Mouse (Mus musculus) spleen, adult 2 months (tissue): Measurements from ENCODE around the gene Gng8.

ENCODE experiments used
- CTCF ChIP-seq: fragments of 200-500 bp; IDR thresholded peaks from 2 replicates; pipeline ENCODE4 v1.5.1; 2011; ENCODE audit warnings: mild to moderate bottlenecking, inconsistent platforms; ENCODE audit not compliant: insufficient read depth, insufficient read length, insufficient replicate concordance; ENCODE audit errors: extremely low read depth
- POLR2A ChIP-seq: fragments of 200-500 bp; IDR thresholded peaks from 2 replicates; pipeline ENCODE4 v1.6.1; 2011; ENCODE audit warnings: low read depth, low read length, inconsistent platforms

DNA sequence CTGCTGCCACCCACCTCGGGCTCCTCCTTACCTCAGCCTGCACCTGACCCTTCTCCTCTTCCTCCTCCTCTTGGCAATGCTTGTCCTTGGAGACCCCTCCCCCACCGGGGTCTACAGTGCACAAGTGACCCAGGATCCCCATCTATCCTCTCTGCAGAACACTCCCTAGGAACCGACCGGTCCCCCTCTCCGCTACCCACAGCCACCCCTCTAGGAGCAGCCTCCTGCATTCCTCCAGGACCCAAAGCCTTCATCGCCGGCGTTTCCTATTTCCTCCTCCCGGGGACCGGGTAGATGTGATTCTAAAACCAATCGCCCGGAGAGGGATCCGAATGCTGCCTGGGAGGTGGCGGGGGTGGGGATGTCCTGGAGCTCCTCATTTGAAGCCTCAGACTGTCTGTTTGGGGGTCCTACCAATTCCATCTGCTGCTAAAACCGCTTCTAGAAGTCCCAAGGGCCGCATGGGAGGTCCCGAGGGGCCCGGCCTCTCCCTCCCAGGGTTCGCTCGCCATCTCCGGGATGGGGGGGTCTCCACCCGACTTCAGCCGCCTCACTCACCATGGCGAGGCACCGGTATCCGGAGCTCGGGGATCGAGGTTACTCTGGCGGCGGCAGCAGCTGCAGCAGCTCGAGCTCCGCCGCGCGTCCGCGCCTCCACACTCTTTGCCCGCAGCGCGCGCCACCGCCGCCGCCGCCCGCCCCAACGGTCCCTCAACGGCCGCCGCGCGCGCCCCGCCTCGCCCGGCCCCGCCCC, 31.9 kb downstream of the Gng8 start:
- no peak for TF ChIP-seq CTCF
- peak; percentile 38; the same call in 1 of the 2 replicates for TF ChIP-seq POLR2A
